Mouse (Mus musculus) embryonic facial prominence, embryonic 11.5 days (tissue): ENCODE results near the gene Cpa3. TPM values are rescaled to one million over a fixed set of nuclear protein-coding genes. Genes with fewer than 3 reads are reported as not detected.

Experiments used
- ATAC-seq: fragments of 200-750 bp; cut with Nextera tagmentation; replicated peaks from 2 replicates; pipeline ENCODE4 v1.8.0; 2017; ENCODE audit warnings: low read depth; ENCODE audit not compliant: insufficient number of reproducible peaks, low FRiP score, low TSS enrichment
- DNase-seq: peaks from one replicate; pipeline ENCODE4 v3.0.0-alpha.2; 2015; ENCODE audit warnings: low spot score
- H3K27ac ChIP-seq: fragments of 300-500 bp; sonication (generic); replicated peaks from 2 replicates; pipeline ENCODE4 v1.5.1; 2014; ENCODE audit warnings: mild to moderate bottlenecking, low read depth, low read length, control low read depth
- H3K27me3 ChIP-seq: fragments of 300-500 bp; sonication (generic); 2 replicates; pipeline ENCODE4 v1.6.1; 2014; ENCODE audit warnings: mild to moderate bottlenecking, low read length, moderate library complexity, mixed read lengths; ENCODE audit not compliant: control insufficient read depth, insufficient read depth
- H3K36me3 ChIP-seq: fragments of 300-500 bp; sonication (generic); replicated peaks from 2 replicates; pipeline ENCODE4 v1.6.1; 2014; ENCODE audit warnings: low read depth, mild to moderate bottlenecking, low read length, moderate library complexity, mixed read lengths; ENCODE audit not compliant: control insufficient read depth, insufficient read depth
- H3K4me1 ChIP-seq: fragments of 300-500 bp; sonication (generic); 2 replicates; pipeline ENCODE4 v1.6.1; 2014; ENCODE audit warnings: low read length, mixed read lengths; ENCODE audit not compliant: control insufficient read depth, insufficient read depth
- H3K4me2 ChIP-seq: fragments of 300-500 bp; sonication (generic); 2 replicates; pipeline ENCODE4 v1.6.1; 2014; ENCODE audit warnings: low read depth, mild to moderate bottlenecking, control low read depth, low read length, moderate library complexity
- H3K4me3 ChIP-seq: fragments of 300-500 bp; sonication (generic); 2 replicates; pipeline ENCODE4 v1.5.1; 2014; ENCODE audit warnings: low read depth, low read length, control low read depth
- H3K9ac ChIP-seq: fragments of 300-500 bp; sonication (generic); replicated peaks from 2 replicates; pipeline ENCODE4 v1.6.1; 2014; ENCODE audit warnings: mild to moderate bottlenecking, control low read depth, low read length
- H3K9me3 ChIP-seq: fragments of 300-500 bp; sonication (generic); replicated peaks from 2 replicates; pipeline ENCODE4 v1.6.1; 2016; ENCODE audit warnings: mild to moderate bottlenecking, low read length, inconsistent platforms, mixed read lengths; ENCODE audit not compliant: control insufficient read depth
- WGBS: fragments of 180-500 bp; shearing (Covaris S2); extraction: QIAGEN DNeasy Blood & Tissue Kit; methylation state at CpG from one replicate; pipeline ENCODE4 v1.1.7; 2014; 5-methylcytosine and 5-hydroxymethylcytosine counted together
- microRNA-seq: library from miRNA; unstranded; fragments of <30 nt; microRNA quantifications from one replicate; pipeline ENCODE4, GENCODE M21; 2016; ENCODE audit warnings: borderline number of aligned reads
- polyA plus RNA-seq: library from polyadenylated mRNA; unstranded; fragments of >200 nt; fragmentation: Nextera tagmentation; extraction: Ambion mirVana; gene quantifications from 2 replicates; pipeline ENCODE4 v1.2.1, GENCODE M21; 2014

Gene Cpa3
- polyA plus RNA-seq, 1 experiment from 2014 or later, result 1.1 TPM

DNA sequence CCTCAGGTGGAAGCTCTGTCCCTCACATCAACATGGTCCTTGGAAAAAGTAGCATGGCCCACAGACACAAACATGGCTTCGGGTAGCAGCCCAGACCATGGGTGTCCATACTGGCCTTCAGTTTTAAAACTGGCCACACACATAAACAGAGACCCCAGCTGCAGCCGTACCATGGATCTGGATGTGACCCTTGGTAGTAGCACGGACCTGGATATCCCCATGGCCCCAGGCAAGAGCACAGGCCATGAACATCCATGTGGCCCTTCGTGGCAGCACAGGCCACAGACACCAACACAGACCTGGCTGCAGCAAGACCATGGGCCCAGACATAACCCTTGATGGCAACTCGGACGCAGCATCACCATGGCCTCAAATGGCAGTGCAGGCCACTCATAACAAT lies 69.6 kb downstream of the Cpa3 start:
- WGBS, result 94% methylated on average over 6 of the region's 6 CpGs
- no peaks in the 10 kb centered on the region for H3K27me3 ChIP-seq
- no peak overlapping the region for H3K4me2 ChIP-seq
- H3K27ac ChIP-seq, result no peak overlapping the region
- ATAC-seq, result peak; percentile 59; the same call in 1 of the 2 replicates
- no peaks in the 10 kb centered on the region for H3K4me1 ChIP-seq
- no peak for DNase-seq
- H3K9me3 ChIP-seq, result no peaks in the 10 kb centered on the region
- no peaks in the 10 kb centered on the region for H3K36me3 ChIP-seq
- H3K4me3 ChIP-seq, result no peak overlapping the region
- no peak overlapping the region for H3K9ac ChIP-seq

DNA sequence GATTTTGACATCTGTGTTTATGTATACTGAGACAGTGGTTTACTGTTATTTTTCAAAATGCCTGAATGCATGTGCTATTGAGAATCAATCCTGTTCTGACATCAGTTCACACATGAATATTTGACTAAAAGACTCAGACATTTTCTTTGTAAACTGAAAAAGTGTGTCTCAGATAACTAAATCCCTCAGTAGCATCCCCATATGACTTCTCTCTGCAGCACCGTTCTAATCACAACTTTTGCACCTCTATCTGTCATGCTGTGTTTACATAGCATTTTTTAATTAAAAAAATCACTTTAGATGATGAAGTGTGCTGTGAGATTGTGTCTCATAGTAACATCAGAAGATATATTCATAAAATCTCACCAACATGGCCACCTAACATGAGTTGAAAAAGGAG lies 74.5 kb downstream of the Cpa3 start:
- Histone ChIP-seq H3K4me3 (no peak overlapping the region), H3K27ac (no peak overlapping the region), H3K4me2 (no peak overlapping the region), H3K9ac (no peak overlapping the region), H3K27me3 (no peaks in the 10 kb centered on the region), H3K9me3 (no peaks in the 10 kb centered on the region), H3K36me3 (no peaks in the 10 kb centered on the region), H3K4me1 (no peaks in the 10 kb centered on the region)
- ATAC-seq (no peak), DNase-seq (no peak)
- WGBS, result 82% methylated on average over 1 of the region's 1 CpGs

Small RNAs within 50 kb of the gene (microRNA-seq; reads per million reads assigned to microRNA genes)
- not detected for gene Mir7007

Other genes with a start within 250 kb of the Cpa3 start
- 11.3 and 12.1 TPM in 2 replicates for gene Hps3, start 206.9 kb downstream of the Cpa3 start, polyA plus RNA-seq
- 23.2 and 23.3 TPM in 2 replicates for gene Hltf, start 184.4 kb downstream of the Cpa3 start, polyA plus RNA-seq
- gene Gyg, start 86.9 kb downstream of the Cpa3 start, polyA plus RNA-seq, result 57.5 and 60.0 TPM in 2 replicates
- not detected in 2 replicates for gene Cpb1, start 33.6 kb upstream of the Cpa3 start, polyA plus RNA-seq
- gene Agtr1b, start 125.0 kb upstream of the Cpa3 start, polyA plus RNA-seq, result 0.35 TPM in 1 of 2 replicates, not detected in the other